Mouse (Mus musculus) testis, postnatal 10 days (tissue): ENCODE measurements around the gene Glo1.

Experiments
- DNase-seq: peaks from one replicate; pipeline ENCODE4 v3.0.0; 2021; ENCODE audit warnings: low spot score

Gene Glo1

DNA sequence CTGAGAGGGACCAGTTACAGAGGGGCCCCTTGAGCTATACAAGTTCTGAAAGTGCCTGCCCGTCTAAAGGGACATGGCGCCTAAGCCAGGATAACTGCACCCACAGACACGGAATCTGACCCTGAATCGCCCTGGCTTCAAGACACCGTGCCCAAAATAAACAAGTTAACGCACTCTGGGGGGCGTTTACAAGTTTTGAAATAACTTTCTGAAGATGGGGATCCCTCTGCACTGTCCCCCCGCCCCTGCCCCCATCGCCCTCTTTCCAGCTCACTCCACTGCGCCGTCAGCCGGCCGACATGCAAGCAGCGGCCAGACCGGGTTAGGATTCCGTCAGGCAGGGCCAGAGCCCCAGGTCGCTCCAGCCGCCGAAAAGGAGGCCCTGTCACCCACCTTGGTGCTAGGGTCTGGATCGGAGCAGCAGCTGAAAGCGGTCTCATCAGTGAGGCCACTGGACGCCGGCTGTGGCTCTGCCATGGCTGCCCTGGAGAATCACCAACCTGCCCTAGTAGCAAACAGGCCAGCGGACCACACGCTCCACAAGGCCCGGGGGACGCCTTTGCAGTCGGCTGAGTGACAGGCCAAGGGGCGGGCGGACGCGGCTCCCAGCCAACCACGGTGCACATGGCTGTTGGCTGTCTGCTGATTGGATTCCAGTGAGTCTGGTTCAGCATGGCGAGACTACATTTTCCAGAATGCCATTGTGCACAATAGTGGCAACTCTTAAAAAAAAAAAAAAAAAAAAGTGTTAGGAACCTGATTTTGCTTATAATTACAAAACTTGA is 14.4 kb downstream of the Glo1 start:
- peak; percentile 100 for DNase-seq

DNA sequence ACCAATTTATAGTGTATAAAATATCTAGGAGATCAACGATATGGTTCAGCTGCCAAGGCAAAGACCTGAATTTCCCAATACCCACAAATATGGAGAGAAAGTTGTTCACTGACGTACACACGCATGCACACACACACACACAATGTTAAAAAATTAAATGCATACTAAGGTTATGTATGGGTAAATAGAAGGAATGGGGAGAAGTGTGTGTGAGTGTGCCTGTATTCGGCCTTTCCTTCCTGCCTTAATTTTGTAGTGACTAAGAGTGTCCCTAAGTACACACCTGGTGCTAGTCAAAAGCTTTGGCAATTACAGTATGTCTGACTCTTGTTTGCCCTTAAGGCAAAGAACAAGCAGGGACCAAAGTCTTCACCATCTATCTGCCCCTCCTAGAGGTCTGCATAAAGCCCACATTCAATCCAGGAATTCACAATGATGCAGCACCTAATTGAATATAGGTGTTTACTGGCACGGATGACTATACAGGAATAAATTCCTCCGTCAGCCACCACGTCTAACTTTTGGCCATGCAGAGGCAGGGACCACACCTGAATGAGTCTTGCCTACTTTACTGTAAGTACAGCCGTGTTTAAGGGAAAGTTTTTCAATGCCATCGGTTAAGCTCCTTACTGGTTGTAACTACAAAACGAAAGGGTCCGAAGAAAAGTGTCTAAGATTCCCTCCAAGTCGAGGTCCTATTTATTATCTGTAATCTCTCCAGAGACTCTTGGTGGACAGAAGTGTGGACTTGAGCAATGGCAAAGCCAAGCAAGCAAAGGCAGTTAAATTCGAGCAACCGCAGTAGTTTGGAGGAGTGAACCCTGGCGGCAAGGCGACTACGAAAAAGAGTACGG is 15.2 kb downstream of the Glo1 start:
- DNase-seq, result no peak

DNA sequence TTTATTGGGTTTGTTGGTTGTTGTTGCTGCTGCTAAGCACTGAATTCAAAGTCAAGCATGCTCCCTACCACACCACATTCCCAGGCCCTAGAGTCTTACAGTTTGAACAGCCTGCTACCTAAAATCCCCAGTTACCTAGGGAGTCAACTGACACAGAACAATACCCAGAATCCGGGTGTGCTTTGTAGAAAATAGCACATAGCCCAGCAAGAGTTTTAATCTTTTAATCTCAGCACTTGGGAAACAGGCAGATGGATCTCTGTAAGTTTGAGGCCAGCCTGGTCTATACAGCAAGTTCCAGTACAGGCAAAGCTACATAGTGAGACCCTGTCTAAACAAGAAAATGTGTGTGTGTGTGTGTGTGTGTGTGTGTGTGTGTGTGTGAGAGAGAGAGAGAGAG is 15.9 kb downstream of the Glo1 start:
- no peak for DNase-seq

DNA sequence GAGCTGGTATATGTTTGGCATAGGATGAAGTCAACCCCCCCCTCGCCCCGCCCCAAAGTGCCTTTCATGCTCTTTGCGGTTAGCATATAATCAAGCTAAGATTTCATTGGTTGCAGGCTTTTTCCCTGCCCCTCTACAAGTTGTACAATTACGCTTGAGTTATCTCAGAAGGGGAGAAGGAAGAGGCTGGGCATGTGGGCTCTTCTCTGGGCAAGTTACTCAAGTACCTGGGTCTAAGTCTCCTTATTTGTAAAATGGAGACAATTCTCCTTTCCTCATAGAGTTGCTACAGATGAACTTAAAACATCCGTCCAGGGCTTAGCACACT is 16.7 kb downstream of the Glo1 start:
- DNase-seq, result no peak

DNA sequence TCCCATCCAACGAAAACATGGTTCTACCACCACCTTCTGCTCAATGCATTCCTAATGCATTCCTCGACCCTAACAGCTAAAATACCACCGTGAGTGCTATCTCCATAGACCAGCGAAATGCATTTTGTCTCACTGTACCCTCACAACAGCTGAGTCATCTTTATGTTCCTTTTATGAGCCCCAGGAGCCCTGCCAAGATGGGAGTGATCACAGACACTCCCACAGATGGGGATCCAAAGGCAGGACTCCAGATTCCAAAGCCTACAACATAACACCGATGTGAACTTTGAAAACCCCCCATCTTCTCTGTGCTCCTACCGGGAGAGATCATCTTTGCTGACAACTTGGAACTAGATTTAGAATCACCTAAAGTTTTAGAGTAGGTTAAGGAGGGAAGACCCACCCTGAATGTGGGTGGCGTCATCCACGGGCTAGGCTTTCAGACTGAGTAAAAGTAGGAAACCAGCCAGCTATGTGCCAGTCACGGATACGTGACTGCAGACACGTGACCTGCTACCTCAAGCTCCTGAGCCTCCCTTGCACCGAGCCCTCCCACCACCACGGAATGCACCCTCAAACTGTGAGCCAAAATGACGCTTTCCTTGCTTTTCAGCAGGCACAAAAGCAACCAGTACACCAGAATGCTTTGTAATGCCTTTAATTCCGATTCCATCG is 17.2 kb downstream of the Glo1 start:
- DNase-seq, result no peak

DNA sequence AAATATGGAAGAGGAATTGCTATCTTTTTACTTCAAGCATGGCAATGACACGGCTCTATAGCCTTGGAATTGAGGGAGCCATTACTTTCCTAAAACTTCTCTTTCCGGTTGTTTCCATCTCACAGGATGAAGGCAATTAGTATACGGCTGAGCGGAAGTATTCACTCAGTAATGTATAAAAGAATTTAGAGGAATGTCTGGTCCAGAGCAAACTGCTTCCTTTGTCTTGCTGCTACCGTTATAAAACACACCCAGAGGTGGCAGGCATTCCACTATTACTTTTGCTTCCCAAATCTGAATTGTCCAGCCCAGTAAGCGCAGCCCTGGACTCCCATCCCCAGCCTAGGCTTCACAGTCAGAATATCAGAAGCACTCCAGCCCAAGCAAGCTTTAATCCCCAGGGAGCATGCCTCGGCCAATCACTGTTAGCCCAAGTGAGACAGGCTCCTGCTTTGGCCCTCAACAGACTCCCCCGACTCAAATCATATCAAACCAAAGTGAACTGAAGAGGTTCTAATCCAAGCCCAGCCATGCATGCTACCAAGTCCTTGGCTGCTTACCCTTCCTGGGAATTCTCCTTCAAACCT is 18.7 kb downstream of the Glo1 start:
- DNase-seq, result no peak

DNA sequence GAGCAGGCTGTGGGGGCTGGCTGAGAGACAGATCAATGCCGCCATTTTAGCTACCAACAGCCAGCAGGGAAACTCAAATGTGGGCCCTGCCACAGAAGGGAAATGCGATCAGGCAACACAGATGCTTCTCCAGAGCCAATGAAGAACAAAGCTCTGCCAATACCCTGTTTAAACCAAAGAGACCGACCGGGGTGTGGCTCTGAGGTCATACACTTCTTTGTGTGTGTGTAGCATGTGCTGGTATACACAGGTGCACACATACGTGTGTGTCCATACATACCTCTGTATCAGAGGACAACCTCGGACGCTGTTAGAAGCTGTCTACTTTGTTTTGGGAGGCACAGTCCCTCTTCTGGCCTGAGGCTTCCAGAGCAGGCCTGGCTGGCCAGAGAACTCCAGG is 19.3 kb downstream of the Glo1 start:
- no peak for DNase-seq

DNA sequence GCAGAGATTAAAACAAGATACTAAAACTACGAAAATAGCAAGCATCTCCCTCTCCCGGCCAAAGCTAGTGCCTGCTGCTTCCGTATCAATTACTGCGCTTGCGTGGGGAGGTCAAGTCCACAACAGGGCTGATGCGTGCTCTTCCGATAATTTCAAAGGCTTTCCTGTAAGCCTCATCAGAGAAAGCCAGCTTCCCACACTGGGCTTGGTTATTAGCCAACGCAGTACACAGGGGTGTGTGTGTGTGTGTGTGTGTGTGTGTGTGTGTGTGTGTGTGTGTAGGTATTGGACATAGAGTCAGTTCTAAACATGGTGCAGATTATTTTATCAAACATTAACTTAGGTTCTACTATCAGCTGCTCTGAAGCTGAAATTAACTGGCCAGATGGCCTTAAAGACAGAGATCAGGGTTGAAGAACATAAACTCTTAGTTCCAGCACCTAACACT is 20.0 kb downstream of the Glo1 start:
- no peak for DNase-seq

DNA sequence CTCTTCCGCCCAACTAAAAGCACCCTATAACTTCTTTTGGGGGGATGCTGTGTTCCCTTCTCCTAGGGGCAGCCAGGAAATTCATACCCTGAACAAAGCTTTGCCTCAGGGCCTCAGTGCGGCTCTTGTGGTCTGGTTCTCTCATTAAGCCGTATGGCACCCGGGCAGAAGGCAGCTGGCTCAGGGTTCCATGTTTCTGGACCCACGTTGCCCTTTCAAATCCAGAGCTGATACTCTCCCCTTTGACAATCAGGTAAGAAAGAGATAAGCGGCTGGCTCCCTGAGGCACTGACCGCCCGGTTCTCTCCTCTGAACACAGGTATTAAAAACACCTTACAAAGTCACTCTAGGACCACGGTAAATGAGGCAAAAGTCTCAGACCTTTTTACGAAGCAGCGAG is 20.5 kb downstream of the Glo1 start:
- DNase-seq, result no peak

DNA sequence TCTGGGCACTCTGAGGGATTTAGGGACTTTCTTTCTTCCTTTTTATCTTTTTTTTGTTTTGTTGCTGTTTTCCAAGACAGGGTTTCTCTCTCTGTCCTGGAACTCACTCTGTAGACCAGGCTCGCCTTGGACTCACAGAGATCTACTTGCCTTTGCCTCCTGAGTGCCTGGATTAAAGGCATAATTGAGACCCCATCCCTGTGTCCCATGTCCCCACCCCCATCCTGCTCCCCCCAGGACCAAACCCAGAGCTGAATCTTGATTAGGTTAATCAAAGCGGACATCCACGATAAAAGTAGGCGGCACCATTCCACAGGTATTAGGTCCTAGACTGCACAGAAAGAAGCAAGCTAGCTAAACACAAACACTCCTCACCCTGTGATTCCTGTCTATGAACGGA is 21.7 kb downstream of the Glo1 start:
- DNase-seq, result no peak

DNA sequence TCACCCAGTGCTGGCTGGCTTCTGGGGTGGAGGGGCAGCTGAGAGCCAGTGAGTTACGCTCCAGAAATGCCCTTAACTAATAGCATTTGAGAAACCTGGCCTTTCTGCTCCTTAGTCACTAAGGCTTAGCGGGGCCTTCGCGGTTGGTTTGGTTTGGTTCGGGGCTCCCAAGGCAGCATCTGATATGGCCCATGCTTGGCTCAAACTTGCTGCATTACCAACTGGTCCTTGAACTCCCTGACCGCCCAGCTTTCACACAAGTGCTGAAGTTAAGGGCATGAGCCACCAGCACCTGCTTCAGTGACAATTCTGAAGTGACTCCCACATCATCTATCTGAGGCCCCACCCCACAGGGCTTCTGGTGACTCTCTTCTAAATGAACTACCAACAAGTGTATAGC is 22.4 kb downstream of the Glo1 start:
- DNase-seq, result no peak

DNA sequence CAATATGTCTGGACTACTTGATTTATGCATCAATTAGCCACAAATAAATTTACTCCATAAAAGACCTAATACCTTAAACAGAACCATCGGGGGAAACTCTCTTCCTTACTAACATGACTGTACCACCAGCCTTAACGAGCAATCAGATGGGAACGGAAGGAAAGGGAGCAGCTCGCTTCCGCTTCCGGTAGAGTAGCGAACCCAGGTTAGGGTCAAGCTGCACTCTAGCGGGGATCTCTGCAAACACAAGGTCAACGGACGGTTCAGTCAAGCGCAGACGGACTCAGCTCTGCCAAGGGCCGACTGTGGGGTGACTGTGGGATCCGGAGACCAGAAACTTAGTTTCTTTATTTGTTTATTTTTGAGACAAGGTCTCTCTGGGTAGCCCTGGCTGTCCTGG is 24.5 kb downstream of the Glo1 start:
- DNase-seq, result no peak

DNA sequence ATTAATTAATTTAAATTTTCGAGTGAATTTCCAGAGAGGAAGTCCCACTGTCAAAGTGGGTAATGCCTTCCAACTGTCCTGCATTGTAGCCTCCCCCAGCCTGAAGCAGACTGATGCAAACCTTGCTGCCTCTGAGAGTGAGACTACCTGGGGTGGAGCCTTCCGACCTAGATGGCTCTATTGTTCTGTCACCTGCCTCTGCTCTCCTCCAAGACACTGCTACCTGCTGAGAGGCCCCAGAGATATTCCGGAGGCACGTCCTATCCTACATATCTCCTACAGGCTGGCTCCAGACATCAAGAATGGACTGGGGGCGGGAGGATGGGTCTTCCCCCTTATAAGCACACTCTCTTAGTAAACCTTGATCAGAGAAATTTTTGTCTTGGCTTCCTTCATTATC is 28.4 kb downstream of the Glo1 start:
- no peak for DNase-seq

DNA sequence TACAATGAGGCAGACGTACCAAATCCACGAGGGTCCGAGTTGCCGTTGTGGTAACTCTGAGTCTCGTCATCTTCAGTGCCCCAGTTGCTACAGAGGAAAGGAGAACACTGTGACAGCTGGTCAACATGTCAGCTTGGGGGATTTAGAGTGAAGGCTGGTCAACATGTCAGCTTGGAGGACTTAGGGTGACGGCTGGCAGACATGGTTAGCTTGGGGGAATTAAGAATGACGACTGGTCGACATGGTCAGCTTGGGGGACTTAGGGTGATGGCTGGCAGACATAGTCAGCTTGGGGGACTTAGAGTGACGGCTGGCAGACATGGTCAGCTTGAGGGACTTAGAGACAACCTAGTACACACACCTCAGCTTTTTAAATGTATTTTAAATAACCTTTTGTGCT is 28.9 kb downstream of the Glo1 start:
- no peak for DNase-seq

DNA sequence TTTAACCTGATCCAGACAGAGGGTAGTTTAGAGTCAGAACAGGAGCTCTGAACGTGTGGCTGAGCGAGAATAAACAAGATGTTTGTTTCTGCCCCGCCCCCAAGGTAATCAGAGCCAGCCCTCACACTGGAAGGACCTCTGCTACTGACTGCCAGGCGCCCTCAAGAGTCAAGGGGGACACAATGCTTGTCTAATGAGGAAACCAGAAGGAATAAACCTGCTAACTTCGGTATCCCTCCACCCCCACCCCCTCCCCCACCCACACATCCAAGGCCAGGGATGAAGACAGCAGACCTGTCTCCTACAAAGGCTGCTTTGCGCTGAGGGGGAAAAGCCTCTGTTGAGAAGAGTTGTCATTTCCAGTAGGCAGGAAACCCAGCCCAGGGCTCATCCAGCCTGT is 31.8 kb downstream of the Glo1 start:
- no peak for DNase-seq

DNA sequence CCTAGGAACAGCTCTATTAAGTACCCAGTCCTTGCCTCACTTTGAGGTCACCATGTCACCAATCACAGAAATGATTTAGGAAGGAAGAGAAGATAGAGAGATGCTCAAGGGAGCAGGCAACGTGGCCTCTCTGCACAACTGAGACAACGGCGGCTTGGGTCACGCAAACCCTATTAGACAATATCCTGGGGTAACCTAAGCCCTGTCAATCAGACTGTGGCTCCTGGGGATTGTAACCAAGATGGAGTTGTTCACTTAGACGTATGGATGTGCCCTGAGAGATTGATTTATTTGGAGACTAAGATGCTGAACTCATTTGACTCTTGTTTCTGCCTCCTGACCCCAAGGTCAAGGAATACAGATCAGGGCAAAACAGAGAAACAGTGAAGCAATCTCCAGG is 32.3 kb downstream of the Glo1 start:
- DNase-seq, result no peak

DNA sequence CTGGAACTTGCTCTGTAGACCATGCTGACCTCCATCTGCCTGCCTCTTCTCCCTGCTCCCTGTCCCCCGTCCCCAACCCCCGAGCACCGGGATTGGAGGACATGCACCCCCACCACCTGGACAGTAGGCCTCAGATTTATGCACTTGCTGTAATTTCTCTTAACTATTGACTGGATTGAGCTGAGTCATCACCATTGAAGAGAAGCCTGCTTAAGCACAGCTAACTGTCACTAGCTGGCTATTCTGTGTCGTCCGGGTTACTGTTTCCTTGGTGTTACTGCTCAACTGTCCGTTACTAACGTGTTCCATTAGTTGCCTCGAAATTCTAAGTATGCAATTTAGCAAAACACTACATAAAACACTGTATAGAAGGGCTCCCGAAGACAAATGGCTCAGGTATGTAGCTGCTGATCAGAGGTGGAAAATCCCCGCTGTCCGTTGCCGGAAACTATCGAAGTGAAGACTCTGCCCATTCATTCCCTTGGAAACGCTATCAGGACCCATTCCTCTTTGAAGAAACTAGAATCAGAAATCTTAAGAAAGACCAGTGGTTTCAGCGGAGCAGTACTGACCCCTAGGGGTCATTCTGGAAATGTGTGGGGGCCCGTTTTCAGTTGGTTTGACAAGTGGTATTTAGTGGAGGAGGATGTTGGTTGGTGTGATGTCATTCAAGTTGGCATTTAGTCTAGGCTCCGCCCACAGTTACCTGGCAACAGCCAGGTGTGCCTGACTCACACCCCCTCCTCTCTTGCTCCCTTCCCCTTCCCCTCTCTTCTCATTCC is 36.1 kb downstream of the Glo1 start:
- peak; percentile 72 for DNase-seq

DNA sequence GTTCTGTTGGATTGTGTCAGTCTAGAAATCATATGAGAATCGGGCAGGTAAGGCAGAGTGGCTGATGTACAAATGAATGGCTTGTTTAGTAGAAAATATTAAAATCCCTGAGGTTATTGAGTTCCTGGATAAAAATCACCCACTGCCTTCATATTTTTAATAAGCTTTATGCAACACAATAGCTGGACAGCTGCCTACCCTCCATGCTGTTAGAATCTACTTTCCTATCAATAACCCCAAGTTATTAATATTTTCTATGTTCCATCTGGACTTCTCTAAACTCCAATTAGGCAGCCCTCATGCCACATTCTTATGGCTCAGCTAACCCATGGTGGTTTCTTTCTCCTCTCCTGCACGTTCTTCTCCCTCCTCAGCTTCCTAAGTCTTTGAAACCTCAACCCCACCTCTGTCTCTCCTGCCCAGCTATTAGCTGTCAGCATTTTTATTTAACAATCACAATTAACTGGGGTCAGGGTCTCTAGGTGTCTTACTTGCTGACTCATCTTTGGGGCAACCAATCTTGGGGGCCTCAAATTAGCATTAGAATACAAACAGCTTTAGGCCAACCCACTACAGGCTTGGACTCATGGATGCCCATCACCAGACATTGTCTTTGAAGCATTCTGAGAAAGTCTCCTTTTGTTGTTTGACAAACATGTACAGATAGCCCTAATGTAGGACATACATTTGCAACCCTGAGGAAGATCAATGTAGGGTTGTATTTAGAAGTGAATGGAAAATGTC is 43.2 kb downstream of the Glo1 start:
- no peak for DNase-seq

DNA sequence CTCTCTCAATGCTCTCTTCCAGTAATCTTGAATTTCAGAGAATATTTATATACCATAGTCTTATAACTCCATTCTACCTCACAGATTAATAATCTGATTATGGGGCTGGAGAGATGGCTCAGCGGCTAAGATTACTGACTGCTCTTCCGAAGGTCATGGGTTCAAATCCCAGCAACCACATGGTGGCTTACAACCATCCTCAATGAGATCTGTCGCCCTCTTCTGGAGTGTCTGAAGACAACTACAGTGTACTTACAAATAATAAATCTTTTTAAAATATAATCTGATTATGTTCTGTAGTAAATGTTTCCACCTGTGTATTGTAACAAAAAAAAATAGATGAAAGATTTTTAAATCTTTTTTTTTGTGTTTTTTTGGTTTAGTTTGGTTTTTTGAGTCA is 44.4 kb downstream of the Glo1 start:
- no peak for DNase-seq

DNA sequence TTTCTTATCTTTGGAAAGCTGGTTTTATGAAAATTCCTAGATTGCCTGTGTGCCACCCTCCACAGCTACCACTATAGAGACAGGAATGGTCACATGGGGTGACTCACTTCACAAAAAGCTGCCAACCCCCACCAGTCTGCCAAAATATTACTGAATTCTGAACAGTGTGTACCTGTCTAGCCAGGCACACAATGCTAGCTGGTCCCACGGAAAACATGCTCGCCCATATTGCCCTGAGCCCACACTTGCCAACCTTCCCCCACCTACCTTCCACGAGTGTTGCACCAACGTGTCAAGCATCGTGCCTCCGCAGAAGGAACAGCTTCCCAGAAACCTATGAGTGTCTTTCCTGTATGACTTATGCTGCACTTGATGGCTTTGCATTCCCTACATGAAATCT is 45.5 kb downstream of the Glo1 start:
- no peak for DNase-seq

DNA sequence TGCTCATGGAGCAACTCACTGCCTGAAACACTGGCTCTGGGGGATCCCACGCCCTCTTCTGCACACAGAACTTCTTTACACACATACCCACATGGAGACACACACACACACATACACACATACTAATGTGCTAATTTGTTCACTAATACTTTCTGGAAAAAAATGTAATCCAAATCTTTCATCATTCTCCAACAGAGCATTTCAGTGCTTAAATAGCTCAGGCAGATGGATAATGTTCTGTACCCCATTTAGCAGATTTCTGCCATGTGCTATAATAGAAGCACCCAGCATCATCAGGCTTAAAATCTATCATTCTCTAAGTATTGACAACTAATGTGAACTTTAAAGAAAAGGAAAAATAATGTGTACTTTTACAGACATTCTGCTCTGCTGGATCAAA is 45.9 kb downstream of the Glo1 start:
- no peak for DNase-seq
